Mouse (Mus musculus) neural tube, embryonic 11.5 days (tissue): ENCODE measurements around the gene Pcolce2. TPM values are rescaled to one million over a fixed set of nuclear protein-coding genes. Genes with fewer than 3 reads are reported as not detected.

Source experiments
- ATAC-seq: fragments of 200-750 bp; cut with Nextera tagmentation; 2 replicates; pipeline ENCODE4 v1.8.0; 2017; ENCODE audit warnings: moderate number of reproducible peaks, mild to moderate bottlenecking, moderate TSS enrichment, moderate library complexity; ENCODE audit not compliant: insufficient read depth, low FRiP score, low TSS enrichment
- DNase-seq: peaks from one replicate; pipeline ENCODE4 v3.0.0-alpha.2; 2015; ENCODE audit warnings: low spot score
- H3K27ac ChIP-seq: fragments of 300-500 bp; sonication (generic); 2 replicates; pipeline ENCODE4 v1.5.1; 2014; ENCODE audit warnings: low read depth, mild to moderate bottlenecking, low read length
- H3K27me3 ChIP-seq: fragments of 300-500 bp; sonication (generic); 2 replicates; pipeline ENCODE4 v1.6.1; 2014; ENCODE audit warnings: mild to moderate bottlenecking, low read length, mixed read lengths; ENCODE audit not compliant: control insufficient read depth, insufficient read depth
- H3K36me3 ChIP-seq: fragments of 300-500 bp; sonication (generic); 2 replicates; pipeline ENCODE4 v1.6.1; 2014; ENCODE audit warnings: mild to moderate bottlenecking, low read length, moderate library complexity, mixed read lengths; ENCODE audit not compliant: control insufficient read depth, insufficient read depth
- H3K4me1 ChIP-seq: fragments of 300-500 bp; sonication (generic); 2 replicates; pipeline ENCODE4 v1.6.1; 2014; ENCODE audit warnings: low read length, mixed read lengths; ENCODE audit not compliant: control insufficient read depth, insufficient read depth
- H3K4me2 ChIP-seq: fragments of 300-500 bp; sonication (generic); 2 replicates; pipeline ENCODE4 v1.6.1; 2014; ENCODE audit warnings: low read depth, mild to moderate bottlenecking, moderate library complexity
- H3K4me3 ChIP-seq: fragments of 300-500 bp; sonication (generic); 2 replicates; pipeline ENCODE4 v1.5.1; 2014; ENCODE audit warnings: low read depth, low read length
- H3K9ac ChIP-seq: fragments of 300-500 bp; sonication (generic); 2 replicates; pipeline ENCODE4 v1.6.1; 2014; ENCODE audit warnings: mild to moderate bottlenecking, low read length
- H3K9me3 ChIP-seq: fragments of 300-500 bp; sonication (generic); 2 replicates; pipeline ENCODE4 v1.6.1; 2016; ENCODE audit warnings: low read length; ENCODE audit not compliant: control insufficient read depth
- WGBS: fragments of 180-500 bp; shearing (Covaris S2); extraction: QIAGEN DNeasy Blood & Tissue Kit; methylation state at CpG from one replicate; pipeline ENCODE4 v1.1.7; 2014; 5-methylcytosine and 5-hydroxymethylcytosine counted together
- polyA plus RNA-seq: library from polyadenylated mRNA; unstranded; fragments of >200 nt; fragmentation: Nextera tagmentation; extraction: Ambion mirVana; gene quantifications from 2 replicates; pipeline ENCODE4 v1.2.1, GENCODE M21; 2014

The Pcolce2 gene
- polyA plus RNA-seq, 1 experiment from 2014 or later, result 2.1 TPM

- no peak overlapping the region for H3K4me2 ChIP-seq
- no peak for ATAC-seq
- no peaks in the 10 kb centered on the region for H3K9me3 ChIP-seq
- H3K27ac ChIP-seq, result no peak overlapping the region
- no peak overlapping the region for H3K4me3 ChIP-seq
- H3K36me3 ChIP-seq, result no peaks in the 10 kb centered on the region
- no peaks in the 10 kb centered on the region for H3K4me1 ChIP-seq
- H3K27me3 ChIP-seq, result no peaks in the 10 kb centered on the region
- H3K9ac ChIP-seq, result no peak overlapping the region
- DNase-seq, result no peak
Measured at GRCm38 (mm10) chr9:95708943-95709342, 71.5 kb downstream of the Pcolce2 start.

- Histone ChIP-seq H3K4me2 (no peak overlapping the region), H3K9me3 (no peaks in the 10 kb centered on the region), H3K36me3 (no peaks in the 10 kb centered on the region), H3K4me3 (no peak overlapping the region), H3K27me3 (no peaks in the 10 kb centered on the region), H3K9ac (no peak overlapping the region), H3K4me1 (no peaks in the 10 kb centered on the region), H3K27ac (no peak overlapping the region)
- WGBS, result 37% methylated on average over 8 of the region's 8 CpGs
- DNase-seq (no peak), ATAC-seq (no peak)
Measured at GRCm38 (mm10) chr9:95712574-95712973, 75.2 kb downstream of the Pcolce2 start.

- H3K27ac ChIP-seq, result no peak overlapping the region
- H3K4me2 ChIP-seq, result no peak overlapping the region
- H3K4me1 ChIP-seq, result no peaks in the 10 kb centered on the region
- H3K9me3 ChIP-seq, result no peaks in the 10 kb centered on the region
- H3K4me3 ChIP-seq, result no peak overlapping the region
- no peaks in the 10 kb centered on the region for H3K36me3 ChIP-seq
- ATAC-seq (no peak), DNase-seq (no peak)
- H3K9ac ChIP-seq, result no peak overlapping the region
- H3K27me3 ChIP-seq, result no peaks in the 10 kb centered on the region
Measured at GRCm38 (mm10) chr9:95736238-95736637, 98.8 kb downstream of the Pcolce2 start.

DNA sequence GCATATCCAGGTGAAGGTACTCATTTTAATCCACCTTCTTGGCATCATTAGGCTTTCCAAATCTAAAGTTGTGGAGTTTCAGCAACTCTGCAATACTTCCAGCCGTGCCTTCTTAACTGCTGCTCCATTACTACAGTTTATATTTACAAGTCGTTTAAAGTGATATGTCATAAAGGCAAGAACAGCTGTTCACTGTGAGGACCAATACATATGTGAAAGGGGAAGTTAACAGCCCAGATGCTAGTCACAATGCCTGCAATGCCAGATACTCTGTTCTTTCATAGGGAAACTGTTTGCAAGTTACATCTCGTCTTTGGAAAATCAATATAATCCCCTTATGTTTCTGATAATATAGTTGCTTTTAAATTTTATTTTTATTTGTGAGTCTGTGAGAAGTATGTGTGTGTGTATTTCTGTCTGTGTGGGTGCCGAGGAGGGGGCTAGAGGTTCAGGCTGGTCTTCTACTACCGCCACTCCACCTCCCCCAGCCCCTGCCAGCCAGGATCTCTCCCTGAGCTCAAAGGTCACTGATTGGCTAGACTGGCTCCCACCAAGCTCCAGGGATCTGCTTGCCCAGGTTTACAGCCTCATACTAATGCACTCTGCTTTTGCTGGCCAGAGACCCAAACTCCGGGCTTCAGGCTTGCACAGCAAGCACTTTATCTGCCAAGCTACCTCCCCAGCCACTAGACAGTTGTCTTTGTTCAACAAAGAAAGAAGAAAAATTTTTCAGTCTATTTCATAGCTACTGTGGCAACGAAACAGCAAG is 107.6 kb downstream of the Pcolce2 start:
- Histone ChIP-seq H3K27ac (no peak overlapping the region), H3K4me1 (peaks cover 7% of the 10 kb centered on the region), H3K9me3 (no peaks in the 10 kb centered on the region), H3K9ac (no peak overlapping the region), H3K27me3 (peaks cover 6% of the 10 kb centered on the region; the same call in 1 of the 2 replicates), H3K36me3 (no peaks in the 10 kb centered on the region), H3K4me2 (no peak overlapping the region), H3K4me3 (no peak overlapping the region)
- no peak for ATAC-seq
- 64% methylated on average over 7 of the region's 7 CpGs for WGBS
- DNase-seq, result no peak

- Histone ChIP-seq H3K36me3 (no peaks in the 10 kb centered on the region), H3K9me3 (no peaks in the 10 kb centered on the region), H3K27me3 (peaks cover 8% of the 10 kb centered on the region; the same call in 1 of the 2 replicates), H3K4me3 (no peak overlapping the region), H3K27ac (no peak overlapping the region), H3K9ac (no peak overlapping the region), H3K4me1 (peaks cover 7% of the 10 kb centered on the region), H3K4me2 (no peak overlapping the region)
- 87% methylated on average over 5 of the region's 5 CpGs for WGBS
- DNase-seq, result no peak
- ATAC-seq, result no peak
Measured at GRCm38 (mm10) chr9:95747298-95747697, 109.9 kb downstream of the Pcolce2 start.

Other genes starting within 250 kb of the Pcolce2 start
- gene Chst2, start 230.9 kb upstream of the Pcolce2 start, polyA plus RNA-seq, result 8.2 and 8.7 TPM in 2 replicates
- 119 and 133 TPM in 2 replicates for gene U2surp, start 125.6 kb upstream of the Pcolce2 start, polyA plus RNA-seq
- 0.59 and 0.80 TPM in 2 replicates for gene Paqr9, start 77.9 kb upstream of the Pcolce2 start, polyA plus RNA-seq
- 2.1 and 3.2 TPM in 2 replicates for gene Trpc1, start 112.8 kb downstream of the Pcolce2 start, polyA plus RNA-seq
- 3.5 and 5.8 TPM in 2 replicates for gene Pls1, start 207.7 kb downstream of the Pcolce2 start, polyA plus RNA-seq
- gene Atr, start 220.0 kb downstream of the Pcolce2 start, polyA plus RNA-seq, result 17.7 and 21.0 TPM in 2 replicates